Mouse (Mus musculus) ES-E14 (cell line): ENCODE results near the gene Rps25. TPM values are rescaled to one million over a fixed set of nuclear protein-coding genes. Genes with fewer than 3 reads are reported as not detected.
"Not testable (repeated sequence)": the region's sequence is repeated elsewhere in the genome, so short reads cannot be mapped to it uniquely, and the experiment has no call there.

ENCODE experiments used
- DNase-seq: peaks from one replicate; pipeline ENCODE4 v3.0.0-alpha.2; 2013; ENCODE audit warnings: low read depth, low spot score
- H3K27ac ChIP-seq: 2 replicates; pipeline ENCODE4 v1.5.1; 2012; ENCODE audit warnings: low read depth, mild to moderate bottlenecking, low read length, moderate library complexity, mixed read lengths; ENCODE audit not compliant: poor library complexity, insufficient read depth, severe bottlenecking
- H3K36me3 ChIP-seq: 2 replicates; pipeline ENCODE4 v1.6.1; 2012; ENCODE audit warnings: mild to moderate bottlenecking, low read length, moderate library complexity, mixed read lengths; ENCODE audit not compliant: control insufficient read depth, poor library complexity, insufficient read depth, severe bottlenecking
- H3K4me1 ChIP-seq, 2 experiments: fragments of 150-350 bp in 1 of 2; sonication (generic) in 1 of 2; 2 replicates each; pipeline ENCODE4 v1.6.1; 2012; ENCODE audit warnings: low read length in 2 of 2, mild to moderate bottlenecking in 1 of 2, mixed read lengths in 1 of 2; ENCODE audit not compliant: control insufficient read depth in 2 of 2, insufficient read depth in 2 of 2, poor library complexity in 1 of 2
- H3K4me3 ChIP-seq, 2 experiments: fragments of 150-350 bp in 1 of 2; sonication (generic) in 1 of 2; 2 replicates each; pipeline ENCODE4 v1.5.1; 2012; ENCODE audit warnings: low read length in 2 of 2, low read depth in 1 of 2, mild to moderate bottlenecking in 1 of 2, mixed read lengths in 1 of 2; ENCODE audit not compliant: insufficient read depth in 1 of 2, poor library complexity in 1 of 2, severe bottlenecking in 1 of 2
- H3K9ac ChIP-seq: 2 replicates; pipeline ENCODE4 v1.6.1; 2012; ENCODE audit warnings: low read depth, mild to moderate bottlenecking, low read length, mixed read lengths; ENCODE audit not compliant: poor library complexity, insufficient read depth, severe bottlenecking
- H3K9me3 ChIP-seq: fragments of 150-350 bp; sonication (generic); 2 replicates; pipeline ENCODE4 v1.6.1; 2012; ENCODE audit warnings: low read depth, mild to moderate bottlenecking, low read length; ENCODE audit not compliant: control insufficient read depth, insufficient read depth
- CHD2 ChIP-seq: IDR thresholded peaks from 2 replicates; pipeline ENCODE4 v1.6.1; 2014; ENCODE audit warnings: mild to moderate bottlenecking, low read depth, low read length, inconsistent platforms
- HCFC1 ChIP-seq: IDR thresholded peaks from 2 replicates; pipeline ENCODE4 v1.6.1; 2012; ENCODE audit warnings: low read length, inconsistent platforms, borderline replicate concordance; ENCODE audit not compliant: insufficient read depth
- MAFK ChIP-seq: IDR thresholded peaks from 2 replicates; pipeline ENCODE4 v1.6.1; 2014; ENCODE audit warnings: mild to moderate bottlenecking, low read depth, low read length, inconsistent platforms; ENCODE audit not compliant: insufficient read depth
- ZC3H11A ChIP-seq: IDR thresholded peaks from 2 replicates; pipeline ENCODE4 v1.6.1; 2012; ENCODE audit warnings: low read depth, mild to moderate bottlenecking, inconsistent platforms, low read length, borderline replicate concordance
- ZNF384 ChIP-seq: IDR thresholded peaks from 2 replicates; pipeline ENCODE4 v1.6.1; 2012; ENCODE audit warnings: low read depth, low read length, inconsistent platforms
- in situ Hi-C, 2 experiments: fragments of 600-800 bp; cut with MboI; formaldehyde crosslinking; loops; one replicate each; pipeline ENCODE4 v1.15.1; 2025; ENCODE audit warnings: low sequenced_read_pairs in 2 of 2, inconsistent platforms in 1 of 2; ENCODE audit not compliant: unreplicated experiment in 2 of 2
- total RNA-seq: library from RNA; depleted of rRNA; stranded (reverse); fragments of 300-350 nt; gene quantifications from 2 replicates; pipeline ENCODE4 v1.2.3, GENCODE M21; 2012

Rps25 gene
- total RNA-seq, 1 experiment: 2,115 TPM

DNA sequence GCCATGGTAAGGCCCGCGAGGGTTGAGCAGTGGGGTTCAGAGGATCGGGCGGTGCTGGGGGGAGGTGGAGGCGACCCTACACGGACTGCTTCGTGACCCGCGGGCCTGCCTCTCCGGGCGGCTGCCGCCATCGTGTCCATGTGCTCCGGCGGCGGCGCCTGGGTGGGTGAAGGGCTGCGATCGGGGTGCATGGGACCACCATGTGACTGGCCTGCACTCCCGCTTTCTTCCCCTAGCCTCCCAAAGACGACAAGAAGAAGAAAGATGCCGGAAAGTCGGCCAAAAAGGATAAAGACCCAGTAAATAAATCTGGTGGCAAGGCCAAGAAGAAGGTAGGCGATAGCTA is 786 bp downstream of the Rps25 start:
- Histone ChIP-seq H3K9me3 (no peaks in the 10 kb centered on the region), H3K4me1 (peaks cover 0 to 3% of the 10 kb centered on the region in 2 experiments; a peak in 2 of 4 replicates), H3K36me3 (peaks cover 36% of the 10 kb centered on the region), H3K4me3 (peak overlapping the region; percentile 84 to 95), H3K9ac (peak overlapping the region; percentile 98), H3K27ac (peak overlapping the region; percentile 92)
- no peak for DNase-seq
- in situ Hi-C loops: no loop called here
- TF ChIP-seq CHD2: peak; percentile 6; the same call in 1 of the 2 replicates
- no peak for TF ChIP-seq HCFC1

DNA sequence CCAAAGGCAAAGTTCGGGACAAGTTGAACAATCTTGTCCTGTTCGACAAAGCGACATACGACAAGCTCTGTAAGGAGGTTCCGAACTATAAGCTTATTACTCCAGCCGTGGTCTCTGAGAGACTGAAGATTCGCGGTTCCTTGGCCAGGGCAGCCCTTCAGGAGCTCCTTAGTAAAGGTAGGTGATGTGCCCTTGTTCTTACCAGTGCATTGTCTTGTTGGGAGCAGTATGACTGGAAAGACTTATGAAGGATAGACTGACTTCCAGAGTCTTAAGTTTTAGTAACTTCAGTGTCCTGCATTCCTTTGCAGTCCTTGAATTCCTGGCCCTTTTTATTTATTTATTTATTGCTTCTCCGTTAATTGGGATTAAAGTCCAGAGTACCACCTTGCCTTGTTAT is 1.8 kb downstream of the Rps25 start:
- H3K9ac ChIP-seq: peak overlapping the region; percentile 98; the same call in 1 of the 2 replicates

DNA sequence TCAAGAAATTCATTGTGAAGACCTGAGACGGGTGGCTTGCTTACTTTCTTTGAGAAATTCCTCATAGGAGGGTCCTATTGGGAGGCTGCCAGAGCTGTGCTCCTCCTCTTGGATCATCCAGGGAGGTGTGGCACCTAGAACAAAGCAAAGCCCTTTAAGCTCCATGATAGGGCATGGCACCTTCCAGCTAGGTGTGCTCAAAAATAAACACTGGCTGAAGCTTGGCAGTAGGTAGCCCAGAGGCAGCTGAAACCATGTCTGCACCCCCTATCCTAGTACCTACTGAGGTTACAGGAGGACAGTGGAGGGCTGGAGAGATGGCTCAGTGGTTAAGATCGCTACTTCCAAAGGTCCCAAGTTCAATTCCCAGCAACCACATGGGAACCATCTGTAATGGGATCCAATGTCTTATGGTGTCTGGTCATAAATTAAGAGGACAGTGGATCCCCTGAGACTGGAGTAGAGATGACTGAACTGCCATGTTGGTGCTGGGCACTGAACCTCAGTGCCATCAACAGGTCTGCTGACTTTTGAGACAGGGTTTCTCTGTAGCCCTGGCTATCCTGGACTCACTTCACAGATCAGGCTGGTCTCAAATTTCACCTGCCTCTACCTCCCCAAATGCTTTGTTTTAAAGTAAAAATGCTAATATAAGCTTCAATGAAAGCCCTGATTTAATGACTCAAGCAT is 3.9 kb downstream of the Rps25 start:
- H3K9me3 ChIP-seq: no peaks in the 10 kb centered on the region
- H3K9ac ChIP-seq: no peak overlapping the region
- H3K27ac ChIP-seq: no peak overlapping the region
- no peak for DNase-seq
- no peak overlapping the region for H3K4me3 ChIP-seq
- peaks cover 36% of the 10 kb centered on the region for H3K36me3 ChIP-seq
- no peak for TF ChIP-seq MAFK
- no peak for TF ChIP-seq ZNF384
- 0 out of 2 replicates have a peak, but pooled peaks have one; percentile 40 for TF ChIP-seq CHD2
- no peak for TF ChIP-seq ZC3H11A
- H3K4me1 ChIP-seq: no peaks in the 10 kb centered on the region; a peak in 2 of 4 replicates
- in situ Hi-C loops: no loop called here

More for the DNA sequence above, 1.8 kb downstream of the Rps25 start:
- H3K27ac ChIP-seq, DNase-seq, H3K9me3 ChIP-seq, H3K4me1 ChIP-seq, in situ Hi-C loops: not testable (repeated sequence)
- Histone ChIP-seq H3K4me3 (peak overlapping the region; percentile 84 to 95), H3K36me3 (peaks cover 42% of the 10 kb centered on the region)

- in situ Hi-C loops: no loop called here
- Histone ChIP-seq H3K4me3 (no peak overlapping the region), H3K9ac (no peak overlapping the region), H3K4me1 (no peaks in the 10 kb centered on the region; a peak in 2 of 4 replicates), H3K36me3 (peaks cover 38% of the 10 kb centered on the region), H3K9me3 (no peaks in the 10 kb centered on the region), H3K27ac (no peak overlapping the region)
- TF ChIP-seq ZC3H11A: no peak
- TF ChIP-seq CHD2: peak; percentile 60; the same call in 1 of the 2 replicates
- no peak for TF ChIP-seq HCFC1
- TF ChIP-seq MAFK: no peak
- TF ChIP-seq ZNF384: no peak
- no peak for DNase-seq
Observed at GRCm38 (mm10) chr9:44411601-44412130, 4.7 kb downstream of the Rps25 start.

GRCm38 (mm10) chr9:44412306-44412705 is 5.4 kb downstream of the Rps25 start:
- Histone ChIP-seq H3K9me3 (no peaks in the 10 kb centered on the region), H3K4me1 (no peaks in the 10 kb centered on the region; a peak in 2 of 4 replicates), H3K4me3 (no peak overlapping the region), H3K27ac (no peak overlapping the region), H3K9ac (no peak overlapping the region), H3K36me3 (peaks cover 38% of the 10 kb centered on the region)
- in situ Hi-C loops: no loop called here
- DNase-seq: no peak
- TF ChIP-seq HCFC1 (no peak), CHD2 (no peak), ZC3H11A (no peak), ZNF384 (no peak), MAFK (no peak)
